Mouse (Mus musculus) G1E-ER4 (cell line): ENCODE measurements around the gene Pgf. TPM values are rescaled to one million over a fixed set of nuclear protein-coding genes. Genes with fewer than 3 reads are reported as not detected.

Experiments
- GATA1 ChIP-seq: IDR thresholded peaks from one replicate; pipeline ENCODE4 v1.8.0; 2012; ENCODE audit warnings: low read length, inconsistent platforms
- polyA plus RNA-seq: library from polyadenylated mRNA; stranded (reverse); fragments of >175 nt; gene quantifications from 2 replicates; pipeline ENCODE4 v1.2.3, GENCODE M21; 2012

The Pgf gene
- polyA plus RNA-seq = not detected in 2 replicates

DNA sequence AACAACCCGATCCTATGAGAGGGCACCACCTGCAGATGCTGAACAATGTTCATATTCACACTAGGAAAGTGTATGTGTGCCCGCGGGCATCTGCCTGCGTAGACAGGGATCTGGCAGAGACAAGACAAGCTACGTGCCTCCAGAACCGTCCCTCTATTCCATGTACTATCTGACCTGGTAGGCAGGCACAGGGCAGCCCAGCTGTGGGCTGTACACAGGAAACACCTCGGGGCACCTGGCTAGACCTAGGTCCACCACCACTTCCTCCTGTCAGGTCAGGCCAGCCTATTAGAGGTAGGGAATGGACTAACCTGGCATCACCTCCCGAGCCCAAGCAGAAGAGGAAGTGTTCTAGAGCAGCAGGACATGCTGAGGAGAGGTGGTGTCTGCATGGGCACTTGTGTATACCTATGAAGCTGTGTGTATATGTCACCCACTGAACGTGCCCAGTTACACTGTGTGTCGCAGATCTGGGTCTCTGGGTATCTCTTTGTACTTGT, at the start of gene Pgf:
TSS of gene Pgf (minus strand) at position 51 of the 500 bp plus-strand sequence.
- TF ChIP-seq GATA1 = no peak

DNA sequence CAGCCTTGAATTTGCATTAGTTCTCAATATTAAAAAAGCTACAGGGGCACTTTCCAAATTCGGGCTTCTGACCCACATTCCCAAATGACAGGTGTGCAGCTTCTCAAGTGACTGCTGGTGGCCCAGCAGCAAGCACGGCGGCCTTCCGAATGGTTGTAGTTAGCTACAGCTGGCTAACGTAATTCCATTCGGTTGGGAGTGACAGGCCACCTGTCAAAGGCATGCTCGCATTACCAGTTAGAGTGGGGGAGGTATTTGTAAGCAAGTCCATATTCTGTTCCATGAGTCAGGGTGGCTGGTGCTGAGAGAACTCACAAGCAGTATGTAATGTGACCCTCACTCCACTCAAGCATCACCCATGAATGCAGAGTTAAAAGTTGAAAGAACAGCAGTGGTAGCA, 49.6 kb upstream of the Pgf start:
- no peak for TF ChIP-seq GATA1

DNA sequence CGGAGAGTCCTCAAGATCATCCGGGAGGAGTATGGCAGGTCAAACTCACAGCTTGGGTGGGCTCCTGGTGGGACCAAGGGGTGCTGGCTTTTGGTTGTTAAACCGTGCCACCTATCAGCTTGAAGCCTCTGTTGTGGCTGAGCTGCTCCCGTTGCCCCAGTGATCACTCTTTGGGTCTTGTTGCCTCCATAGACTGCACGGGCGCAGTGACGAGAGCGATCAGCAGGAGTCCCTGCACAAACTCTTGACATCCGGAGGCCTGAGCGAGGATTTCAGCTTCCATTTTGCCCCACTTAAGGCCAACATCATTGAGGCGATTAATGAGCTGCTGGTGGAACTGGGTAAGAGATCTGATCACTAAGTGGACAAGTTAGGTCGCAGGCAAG, 42.3 kb upstream of the Pgf start:
- TF ChIP-seq GATA1 = no peak

DNA sequence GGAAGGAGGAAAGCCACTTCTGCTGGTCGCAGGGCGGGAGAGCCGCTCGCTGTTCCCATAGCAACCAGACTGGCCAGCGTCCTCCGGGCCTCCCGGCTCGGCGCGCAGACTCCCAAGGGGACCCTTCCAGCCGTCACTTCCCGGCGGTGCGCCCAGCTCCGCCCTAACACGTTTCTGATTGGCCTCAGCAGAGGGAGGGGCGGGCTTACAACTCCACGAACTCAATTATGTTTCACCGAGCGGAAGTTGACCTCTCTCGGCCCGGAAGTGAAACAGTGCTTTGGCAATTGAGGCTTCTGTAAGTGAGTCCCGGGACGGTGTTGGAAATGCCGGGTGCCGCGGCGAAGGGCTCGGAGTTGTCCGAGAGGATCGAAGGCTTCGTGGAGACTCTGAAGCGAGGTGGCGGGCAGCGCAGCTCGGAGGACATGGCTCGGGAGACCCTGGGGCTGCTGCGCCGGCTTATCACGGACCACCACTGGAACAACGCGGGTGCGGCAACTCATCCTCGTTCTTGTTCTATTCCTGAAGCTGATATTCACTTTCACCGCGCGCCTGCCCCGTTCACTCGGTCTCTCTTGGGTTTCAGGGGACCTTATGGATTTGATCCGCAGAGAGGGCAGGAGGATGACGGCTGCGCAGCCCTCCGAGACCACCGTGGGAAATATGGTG, 41.8 kb upstream of the Pgf start, which contains the start of gene Eif2b2:
TSS of gene Eif2b2 (plus strand) at position 246 of the 669 bp plus-strand sequence.
- TF ChIP-seq GATA1 = no peak

DNA sequence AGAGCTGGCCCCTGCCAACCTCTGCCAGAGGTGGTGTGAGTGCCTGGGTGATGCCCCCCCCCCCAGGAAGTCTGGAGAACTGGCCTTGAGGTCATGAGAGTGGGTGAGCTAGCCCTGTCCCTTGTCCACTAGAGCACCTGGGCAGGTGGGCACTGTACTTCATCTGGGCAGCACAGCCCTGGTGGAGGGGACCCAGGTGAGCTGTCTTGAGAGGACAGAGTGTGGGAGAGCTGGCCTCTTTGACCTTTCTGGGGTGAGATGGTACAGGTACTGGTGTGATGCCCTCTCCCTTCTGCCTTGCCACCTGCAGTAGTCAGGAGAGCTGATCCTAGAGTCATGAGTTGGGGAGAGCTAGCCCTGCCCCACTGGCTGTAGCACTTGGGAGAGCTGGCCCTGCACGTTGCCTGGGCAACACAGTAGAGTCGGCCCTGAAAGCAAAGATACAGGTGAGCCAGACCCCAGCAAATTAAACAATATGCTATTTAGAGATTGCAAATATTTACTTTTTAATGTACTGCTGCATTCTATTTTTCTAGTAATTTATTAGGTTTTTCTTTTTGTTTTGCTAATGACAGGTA, 40.2 kb upstream of the Pgf start:
- no peak for TF ChIP-seq GATA1

DNA sequence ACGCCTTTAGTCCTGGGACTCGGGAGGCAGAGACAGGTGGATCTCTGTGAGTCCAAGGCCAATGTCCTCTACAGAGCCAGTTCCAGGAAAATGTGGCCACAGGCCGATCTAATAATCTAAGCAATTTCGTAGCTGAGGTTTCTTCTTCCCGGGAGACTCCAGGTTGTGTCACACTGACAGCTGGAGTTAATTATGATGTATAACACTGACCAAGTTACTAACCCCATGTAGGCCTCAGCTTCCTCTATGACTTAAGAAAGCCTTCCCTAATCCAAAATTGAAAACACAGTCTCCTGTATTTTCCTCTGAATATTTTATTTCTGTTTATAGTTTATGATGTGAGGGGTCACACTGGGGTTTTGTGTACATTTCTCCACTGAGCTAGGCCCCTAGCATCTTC, 37.4 kb upstream of the Pgf start:
- no peak for TF ChIP-seq GATA1

DNA sequence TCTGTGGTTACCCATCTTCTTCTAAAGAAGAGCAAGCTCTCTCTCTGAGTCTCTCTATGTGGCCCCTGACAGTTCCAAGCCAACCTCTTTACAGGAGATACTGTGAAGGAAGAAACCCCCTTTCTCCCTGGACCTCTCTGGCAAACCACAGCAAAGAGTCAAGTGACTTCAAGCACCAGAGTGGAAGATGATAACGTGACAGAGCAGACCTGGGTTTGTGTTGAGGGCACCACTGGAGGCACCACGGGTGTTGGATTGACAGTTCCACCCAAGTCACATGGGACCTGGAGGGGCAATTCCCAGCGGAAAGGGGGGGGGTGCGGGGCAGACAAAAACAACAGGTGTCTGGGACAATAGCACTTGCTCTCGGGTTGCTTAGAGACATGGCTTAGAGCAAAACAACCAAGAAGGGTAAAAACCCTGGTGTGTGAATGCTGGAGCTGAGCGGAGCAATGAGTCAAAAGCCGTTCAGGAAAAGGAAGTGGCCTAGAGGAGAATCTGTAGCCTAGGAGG, 31.2 kb upstream of the Pgf start:
- TF ChIP-seq GATA1 = no peak

DNA sequence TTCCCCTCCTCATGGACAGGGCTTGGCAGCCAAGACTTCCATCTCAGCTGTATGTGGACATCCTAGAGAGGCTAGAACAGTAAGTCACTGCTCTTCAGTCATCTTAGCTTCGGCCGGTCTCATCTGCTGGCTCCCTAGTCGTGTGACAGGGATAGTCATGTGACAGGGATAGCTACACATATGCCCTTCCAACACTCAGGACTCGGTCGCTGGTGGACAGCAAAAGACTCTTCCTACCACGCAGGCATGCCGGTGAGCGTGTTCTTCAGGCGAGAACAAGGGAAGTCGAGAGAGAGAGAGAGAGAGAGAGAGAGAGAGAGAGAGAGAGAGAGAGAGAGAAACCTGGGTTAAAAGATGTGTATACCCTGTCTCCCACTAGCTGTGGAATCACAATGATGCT, 27.8 kb upstream of the Pgf start:
- no peak for TF ChIP-seq GATA1

DNA sequence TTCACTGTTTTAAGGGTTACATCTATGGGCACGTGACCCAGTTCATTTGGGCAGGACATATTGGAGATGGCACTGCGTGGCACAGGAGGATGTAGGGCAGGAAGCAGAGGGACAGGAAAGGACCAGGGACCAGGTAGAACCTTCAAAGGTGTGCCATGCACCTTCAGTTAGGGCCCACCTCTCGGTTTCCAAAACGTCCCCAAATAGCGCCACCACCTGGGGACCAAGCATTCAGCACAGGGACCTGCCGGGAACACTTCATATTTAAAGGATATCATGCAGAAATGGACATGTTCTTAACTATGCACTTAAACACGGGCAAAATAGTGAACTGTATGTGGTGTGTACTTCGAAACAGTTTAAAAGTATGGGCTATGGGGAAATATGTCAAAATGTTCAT, 26.5 kb upstream of the Pgf start:
- TF ChIP-seq GATA1 = no peak

DNA sequence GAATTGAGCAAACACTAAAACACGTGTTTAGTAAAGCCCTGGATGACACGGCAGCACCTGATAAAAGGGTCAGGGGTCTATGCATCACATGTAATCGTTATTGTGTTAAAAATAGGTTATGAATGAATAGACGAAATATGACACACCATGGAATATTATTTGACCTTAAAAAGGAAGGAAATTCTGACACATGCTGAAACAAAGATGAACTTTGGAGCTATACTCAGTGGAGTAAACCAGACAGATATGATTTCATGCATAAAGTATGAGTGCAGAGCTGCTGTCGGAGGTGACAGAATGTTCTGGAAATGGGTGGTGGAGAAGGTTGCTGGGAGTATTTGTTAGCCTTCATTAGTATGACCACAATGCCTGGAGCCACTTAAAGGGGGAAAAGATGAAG, 26.1 kb upstream of the Pgf start:
- TF ChIP-seq GATA1 = no peak

DNA sequence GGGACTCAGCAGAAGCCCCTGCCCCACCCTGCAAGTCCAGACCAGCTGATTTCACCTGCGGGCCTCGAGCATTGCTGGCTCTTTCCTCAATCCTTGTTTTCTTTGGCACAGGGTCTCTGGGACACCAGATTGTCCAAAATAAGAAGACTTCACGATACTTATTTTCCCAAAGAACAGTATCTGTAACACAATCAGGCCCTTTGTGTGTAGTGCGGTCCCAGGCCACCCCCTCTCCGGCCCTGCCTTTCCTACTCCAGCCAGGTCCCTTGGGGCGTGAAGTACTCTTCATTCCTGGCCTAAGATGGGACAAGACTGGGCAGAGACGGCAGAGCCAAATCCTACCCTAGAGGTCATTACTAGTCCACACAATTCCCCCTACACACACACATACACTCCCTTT, 24.6 kb upstream of the Pgf start:
- no peak for TF ChIP-seq GATA1

DNA sequence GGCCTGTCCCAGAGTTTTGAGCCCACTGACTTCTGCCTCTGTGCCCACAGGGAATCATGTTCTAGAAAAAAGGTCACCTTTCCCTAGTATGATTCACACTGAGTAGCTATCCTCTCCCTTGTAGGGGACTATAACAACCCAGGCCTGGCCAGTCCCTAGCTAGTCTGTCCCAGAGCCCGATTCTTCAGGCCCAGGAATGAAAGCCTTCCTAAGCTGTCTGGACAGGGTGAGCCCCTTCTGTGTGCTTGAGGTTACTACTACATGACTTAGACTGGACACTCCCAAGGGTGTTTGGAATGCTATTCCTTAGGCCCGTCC, 24.2 kb upstream of the Pgf start:
- no peak for TF ChIP-seq GATA1

DNA sequence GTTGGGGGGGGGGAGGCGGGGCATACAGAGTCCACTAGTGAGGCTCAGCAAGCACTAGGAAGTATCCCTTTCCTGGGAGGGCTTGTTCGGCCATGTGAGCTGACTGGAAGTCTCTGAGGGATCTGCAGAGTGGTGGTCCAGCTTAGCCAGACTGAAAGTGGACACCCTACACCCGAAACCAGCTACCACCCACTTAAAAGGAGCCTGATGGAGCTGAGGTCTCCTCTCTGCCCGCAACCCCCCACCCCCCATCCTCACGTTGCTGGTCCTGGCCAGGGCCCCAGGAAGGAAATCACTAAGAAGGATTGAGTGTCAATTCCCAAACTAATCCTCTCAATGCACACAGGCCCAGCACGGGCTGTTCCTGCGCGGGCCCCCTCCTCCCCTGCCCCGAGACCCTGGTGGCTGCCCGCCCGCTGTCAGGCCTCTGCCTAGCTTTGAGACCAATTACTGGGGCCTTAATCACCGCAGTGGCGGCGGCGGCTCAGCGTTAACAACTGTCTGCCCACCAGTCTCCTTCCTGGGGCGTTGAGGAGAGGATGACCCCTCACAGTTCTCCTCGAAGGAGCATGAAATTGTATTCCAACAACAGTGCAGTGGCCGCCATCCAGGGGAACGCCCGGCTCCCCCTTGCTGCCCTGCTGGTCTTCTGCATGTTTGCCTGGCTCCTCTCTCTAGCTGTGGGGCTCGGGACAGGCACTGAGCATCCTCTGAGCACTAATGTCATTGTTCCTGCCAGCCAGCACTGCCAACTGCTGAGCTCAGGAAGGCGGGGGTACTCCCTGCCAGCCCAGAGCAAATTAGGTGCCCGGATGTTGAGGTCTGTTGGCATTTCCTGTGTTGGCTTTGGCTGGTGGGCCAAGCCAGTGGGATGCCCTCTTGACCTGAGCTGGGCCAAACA, 23.6 kb upstream of the Pgf start:
- no peak for TF ChIP-seq GATA1

DNA sequence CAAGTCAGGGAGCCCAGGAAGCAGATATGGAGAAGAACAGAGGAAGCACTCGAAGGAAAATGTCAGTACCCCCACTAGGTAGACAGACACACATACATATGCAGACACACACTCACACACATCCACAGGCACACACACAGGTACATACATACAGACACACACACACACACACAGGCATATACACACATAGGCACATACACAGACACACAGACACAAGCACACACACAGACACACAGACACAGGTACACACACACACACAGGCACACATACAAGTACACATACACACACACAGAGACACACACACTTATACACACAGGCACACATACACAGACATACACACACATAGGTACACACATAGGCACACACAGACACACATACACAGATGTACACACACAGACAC, 22.4 kb upstream of the Pgf start:
- no peak for TF ChIP-seq GATA1

DNA sequence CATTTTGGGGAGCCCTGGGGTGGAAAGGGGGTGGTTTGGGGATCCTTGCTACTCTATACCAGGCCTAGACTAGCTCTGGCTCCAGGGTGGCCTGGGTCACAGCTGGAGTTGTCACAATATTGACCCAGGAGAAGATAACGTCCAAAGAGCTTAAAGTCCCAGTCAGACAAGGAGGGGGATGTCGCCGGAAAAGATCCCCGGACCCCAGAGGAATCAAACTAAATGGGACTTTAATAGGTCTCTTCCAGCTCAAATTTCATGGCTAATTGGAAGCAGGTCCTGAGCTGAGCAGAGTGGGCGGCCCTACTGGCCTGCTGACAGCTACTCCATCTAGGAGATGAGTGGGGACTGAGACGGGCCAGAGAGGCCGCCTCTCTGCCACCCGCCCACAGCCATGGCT, 20.3 kb upstream of the Pgf start:
- no peak for TF ChIP-seq GATA1

DNA sequence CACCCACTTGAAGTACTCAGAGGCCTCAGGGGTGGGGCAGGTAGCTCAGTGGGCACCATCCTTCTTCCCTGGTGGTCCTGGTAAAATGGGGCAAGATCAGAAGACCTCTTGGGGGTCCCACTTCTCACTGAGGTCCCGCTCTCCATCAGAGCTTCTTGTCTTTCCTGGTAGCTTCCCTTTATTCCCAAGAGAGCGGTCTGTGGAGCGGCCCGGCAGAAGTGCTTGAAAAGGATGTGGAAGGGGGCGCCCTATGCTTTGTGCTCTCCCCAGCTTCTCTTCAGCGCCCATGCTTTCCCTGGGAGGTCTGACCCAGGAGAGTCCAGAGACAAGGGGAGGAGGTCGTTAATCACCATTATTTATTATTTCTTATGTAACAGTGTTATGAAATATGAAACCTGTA, 19.8 kb upstream of the Pgf start:
- no peak for TF ChIP-seq GATA1

DNA sequence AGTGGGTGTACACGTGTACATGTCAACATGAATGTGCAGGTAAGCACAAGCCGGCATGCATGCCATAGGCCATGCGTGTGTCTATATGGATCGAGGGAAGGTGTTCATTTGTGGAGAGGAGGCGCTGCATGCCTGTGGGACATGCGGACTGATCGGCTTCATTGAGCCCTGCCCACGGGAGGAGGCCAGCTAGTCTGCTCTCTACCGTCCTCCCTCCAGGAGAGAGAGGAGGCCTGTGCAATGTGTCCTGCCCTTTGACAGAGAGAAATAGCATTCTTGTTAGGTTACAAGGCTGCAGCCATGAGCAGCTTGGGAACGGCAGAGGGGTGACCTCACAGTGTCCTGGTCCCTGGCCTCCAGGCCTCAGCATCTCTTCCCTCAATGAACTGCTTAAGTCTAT, 18.6 kb upstream of the Pgf start:
- TF ChIP-seq GATA1 = no peak
